Mouse (Mus musculus) heart, postnatal 0 days (tissue): Measurements from ENCODE around the gene Scarf2.

Experiments
- CTCF ChIP-seq: IDR thresholded peaks from 2 replicates; pipeline ENCODE4 v1.5.1; 2016; ENCODE audit warnings: antibody characterized with exemption, control low read depth, low read depth
- EP300 ChIP-seq: IDR thresholded peaks from 2 replicates; pipeline ENCODE4 v1.6.1; 2016; ENCODE audit warnings: antibody characterized with exemption, low read depth

- TF ChIP-seq CTCF (no peak), EP300 (no peak)
These were observed 17.4 kb upstream of the Scarf2 start for GRCm38 (mm10) chr16:17779692-17780091.
